Mouse (Mus musculus) heart, postnatal 36 days (tissue): ENCODE measurements at regions not wholly inside any gene's neighbourhood (a gene's known extent, or its start where the extent isn't known, plus 50 kb on each side); places are given as distances from the start of the nearest gene placed in this dataset.

Source experiments
- DNase-seq, 2 experiments: peaks; one replicate each; pipeline ENCODE4 v3.0.0; 2021 to 2022
- intact Hi-C: fragments of 180-260 bp; cut with DNase I; formaldehyde crosslinking; loops from one replicate; pipeline ENCODE4 v1.15.1; 2025

GRCm38 (mm10) chr1:35331602-35332339, 482.0 kb downstream of the Plekhb2 start:
- intact Hi-C loops: no loop called here

GRCm38 (mm10) chr1:35332340-35332684, 482.5 kb downstream of the Plekhb2 start:
- intact Hi-C loops: no loop called here
- DNase-seq: no peak

More at GRCm38 (mm10) chr1:35331602-35332339, 482.0 kb downstream of the Plekhb2 start:
- DNase-seq: no peak

- intact Hi-C loops: no loop called here
- no peak for DNase-seq
Measured at GRCm38 (mm10) chr1:35337647-35338046, 487.9 kb downstream of the Plekhb2 start.

- intact Hi-C loops: no loop called here
- DNase-seq: no peak
Measured at GRCm38 (mm10) chr1:35338184-35338583, 488.4 kb downstream of the Plekhb2 start.

GRCm38 (mm10) chr1:35344539-35344938, 494.8 kb downstream of the Plekhb2 start:
- intact Hi-C loops: no loop called here
- no peak for DNase-seq

GRCm38 (mm10) chr1:35348294-35348693, 498.5 kb downstream of the Plekhb2 start:
- intact Hi-C loops: no loop called here
- DNase-seq: no peak

GRCm38 (mm10) chr1:35358981-35359380, 509.2 kb downstream of the Plekhb2 start:
- intact Hi-C loops: no loop called here
- no peak for DNase-seq

GRCm38 (mm10) chr1:35361465-35361864, 511.7 kb downstream of the Plekhb2 start:
- DNase-seq: no peak
- intact Hi-C loops: no loop called here

GRCm38 (mm10) chr1:35362836-35363235, 513.1 kb downstream of the Plekhb2 start:
- no peak for DNase-seq
- intact Hi-C loops: no loop called here

GRCm38 (mm10) chr1:35366559-35366958, 516.8 kb downstream of the Plekhb2 start:
- no peak for DNase-seq

GRCm38 (mm10) chr1:35372751-35373150, 523.0 kb downstream of the Plekhb2 start:
- no peak for DNase-seq
- intact Hi-C loops: no loop called here

More at GRCm38 (mm10) chr1:35366559-35366958, 516.8 kb downstream of the Plekhb2 start:
- intact Hi-C loops: no loop called here

- peak; percentile 9 to 10 for DNase-seq
- intact Hi-C loops: no loop called here
Measured at GRCm38 (mm10) chr1:35380633-35381385, 531.0 kb downstream of the Plekhb2 start.

GRCm38 (mm10) chr1:35385430-35385829, 535.7 kb downstream of the Plekhb2 start:
- intact Hi-C loops: loop anchor here (5.0 kb wide), 1 partner anchor 493 kb away; no protein-coding TSS in a partner anchor

GRCm38 (mm10) chr1:35388181-35388580, 538.4 kb downstream of the Plekhb2 start:
- intact Hi-C loops: loop anchor here (5.0 kb wide), 1 partner anchor 496 kb away; no protein-coding TSS in a partner anchor
- peak in 1 of 2 experiments; percentile 28 for DNase-seq

More at GRCm38 (mm10) chr1:35385430-35385829, 535.7 kb downstream of the Plekhb2 start:
- DNase-seq: peak; percentile 77 to 79

GRCm38 (mm10) chr1:35390371-35390770, 540.6 kb downstream of the Plekhb2 start:
- intact Hi-C loops: no loop called here

GRCm38 (mm10) chr1:35390858-35391586, 541.2 kb downstream of the Plekhb2 start:
- DNase-seq: no peak

More at GRCm38 (mm10) chr1:35390371-35390770, 540.6 kb downstream of the Plekhb2 start:
- no peak for DNase-seq

GRCm38 (mm10) chr1:35393550-35394118, 543.9 kb downstream of the Plekhb2 start:
- DNase-seq: no peak
- intact Hi-C loops: no loop called here

More at GRCm38 (mm10) chr1:35390858-35391586, 541.2 kb downstream of the Plekhb2 start:
- intact Hi-C loops: no loop called here

- intact Hi-C loops: no loop called here
- no peak for DNase-seq
Measured at GRCm38 (mm10) chr1:35400674-35401359, 551.0 kb downstream of the Plekhb2 start.

- intact Hi-C loops: no loop called here
- no peak for DNase-seq
Measured at GRCm38 (mm10) chr1:35402995-35403394, 553.2 kb downstream of the Plekhb2 start.

GRCm38 (mm10) chr1:35405418-35405817, 555.6 kb downstream of the Plekhb2 start:
- intact Hi-C loops: no loop called here
- no peak for DNase-seq
